Mouse (Mus musculus) embryonic facial prominence, embryonic 12.5 days (tissue): ENCODE measurements at regions not wholly inside any gene's neighbourhood (a gene's known extent, or its start where the extent isn't known, plus 50 kb on each side); places are given as distances from the start of the nearest gene placed in this dataset.

Source experiments
- ATAC-seq: fragments of 200-750 bp; cut with Nextera tagmentation; 2 replicates; pipeline ENCODE4 v1.8.0; 2017; ENCODE audit not compliant: insufficient number of reproducible peaks, insufficient read depth, low FRiP score, low TSS enrichment
- H3K27ac ChIP-seq: fragments of 300-500 bp; sonication (generic); 2 replicates; pipeline ENCODE4 v1.5.1; 2016; ENCODE audit warnings: mild to moderate bottlenecking
- H3K27me3 ChIP-seq: fragments of 300-500 bp; sonication (generic); 2 replicates; pipeline ENCODE4 v1.6.1; 2016; ENCODE audit warnings: mild to moderate bottlenecking, moderate library complexity
- H3K36me3 ChIP-seq: fragments of 300-500 bp; sonication (generic); 2 replicates; pipeline ENCODE4 v1.6.1; 2016; ENCODE audit warnings: mild to moderate bottlenecking
- H3K4me1 ChIP-seq: fragments of 300-500 bp; sonication (generic); 2 replicates; pipeline ENCODE4 v1.6.1; 2016
- H3K4me2 ChIP-seq: fragments of 300-500 bp; sonication (generic); replicated peaks from 2 replicates; pipeline ENCODE4 v1.6.1; 2016; ENCODE audit warnings: mild to moderate bottlenecking, moderate library complexity
- H3K4me3 ChIP-seq: fragments of 300-500 bp; sonication (generic); 2 replicates; pipeline ENCODE4 v1.5.1; 2016; ENCODE audit warnings: mild to moderate bottlenecking
- H3K9ac ChIP-seq: fragments of 300-500 bp; sonication (generic); 2 replicates; pipeline ENCODE4 v1.6.1; 2016; ENCODE audit warnings: mild to moderate bottlenecking, moderate library complexity
- H3K9me3 ChIP-seq: fragments of 300-500 bp; sonication (generic); 2 replicates; pipeline ENCODE4 v1.6.1; 2016; ENCODE audit warnings: mild to moderate bottlenecking, moderate library complexity
- WGBS: fragments of 180-500 bp; shearing (Covaris S2); methylation state at CpG from one replicate; pipeline ENCODE4 v1.1.7; 2016; 5-methylcytosine and 5-hydroxymethylcytosine counted together

- Histone ChIP-seq H3K4me3 (peak overlapping the region; percentile 24), H3K4me1 (peaks cover 12% of the 10 kb centered on the region; the same call in 1 of the 2 replicates), H3K9me3 (no peaks in the 10 kb centered on the region), H3K36me3 (no peaks in the 10 kb centered on the region), H3K27me3 (peaks cover 23% of the 10 kb centered on the region), H3K27ac (no peak overlapping the region), H3K9ac (0 out of 2 replicates have a peak overlapping the region, but pooled peaks have one; percentile 15), H3K4me2 (peak overlapping the region; percentile 50)
- ATAC-seq: no peak
- 1% methylated on average over 14 of the region's 14 CpGs for WGBS
Measured at GRCm38 (mm10) chr5:106757436-106757835, 60.3 kb upstream of the Zfp644 start.

- 0 out of 2 replicates have a peak overlapping the region, but pooled peaks have one; percentile 15 for H3K9ac ChIP-seq
- peaks cover 23% of the 10 kb centered on the region for H3K27me3 ChIP-seq
Measured at GRCm38 (mm10) chr5:106756937-106757371, 59.9 kb upstream of the Zfp644 start.

GRCm38 (mm10) chr5:106753289-106753688, 56.2 kb upstream of the Zfp644 start:
- Histone ChIP-seq H3K27me3 (peaks cover 14% of the 10 kb centered on the region), H3K9me3 (no peaks in the 10 kb centered on the region), H3K4me1 (peaks cover 12% of the 10 kb centered on the region; the same call in 1 of the 2 replicates), H3K27ac (no peak overlapping the region), H3K9ac (no peak overlapping the region), H3K4me2 (no peak overlapping the region), H3K4me3 (no peak overlapping the region), H3K36me3 (no peaks in the 10 kb centered on the region)
- ATAC-seq: no peak
- WGBS: 83% methylated on average over 1 of the region's 1 CpGs

More at GRCm38 (mm10) chr5:106756937-106757371, 59.9 kb upstream of the Zfp644 start:
- Histone ChIP-seq H3K4me2 (peak overlapping the region; percentile 50), H3K4me1 (peaks cover 12% of the 10 kb centered on the region; the same call in 1 of the 2 replicates), H3K9me3 (no peaks in the 10 kb centered on the region), H3K27ac (no peak overlapping the region), H3K36me3 (no peaks in the 10 kb centered on the region), H3K4me3 (peak overlapping the region; percentile 24)
- peak; percentile 69; the same call in 1 of the 2 replicates for ATAC-seq
- 4% methylated on average over 10 of the region's 10 CpGs for WGBS

GRCm38 (mm10) chr5:106750168-106750567, 53.1 kb upstream of the Zfp644 start:
- WGBS: 94% methylated on average over 2 of the region's 2 CpGs
- H3K9me3 ChIP-seq: no peaks in the 10 kb centered on the region
- H3K27ac ChIP-seq: no peak overlapping the region
- H3K27me3 ChIP-seq: no peaks in the 10 kb centered on the region
- no peak overlapping the region for H3K9ac ChIP-seq
- H3K4me2 ChIP-seq: no peak overlapping the region
- no peak overlapping the region for H3K4me3 ChIP-seq
- no peaks in the 10 kb centered on the region for H3K36me3 ChIP-seq
- ATAC-seq: no peak
- H3K4me1 ChIP-seq: no peaks in the 10 kb centered on the region

GRCm38 (mm10) chr5:106748527-106749138, 51.5 kb upstream of the Zfp644 start:
- H3K4me2 ChIP-seq: no peak overlapping the region
- no peaks in the 10 kb centered on the region for H3K4me1 ChIP-seq
- WGBS: 58% methylated on average over 12 of the region's 12 CpGs
- no peak overlapping the region for H3K9ac ChIP-seq
- no peaks in the 10 kb centered on the region for H3K9me3 ChIP-seq
- no peak for ATAC-seq
- no peak overlapping the region for H3K4me3 ChIP-seq
- 0 out of 2 replicates have a peak overlapping the region, but pooled peaks have one; percentile 23 for H3K27ac ChIP-seq
- H3K27me3 ChIP-seq: no peaks in the 10 kb centered on the region
- no peaks in the 10 kb centered on the region for H3K36me3 ChIP-seq
